Mouse (Mus musculus) regulatory T cell (primary cell): ENCODE measurements around the gene Slc47a2.

ENCODE experiments used
- in situ Hi-C: fragments of 300-600 bp; cut with MboI, MseI; formaldehyde crosslinking; loops from one replicate; pipeline ENCODE4 v1.15.1; 2025; ENCODE audit warnings: high pct_unique_total_duplicates

Slc47a2 gene

DNA sequence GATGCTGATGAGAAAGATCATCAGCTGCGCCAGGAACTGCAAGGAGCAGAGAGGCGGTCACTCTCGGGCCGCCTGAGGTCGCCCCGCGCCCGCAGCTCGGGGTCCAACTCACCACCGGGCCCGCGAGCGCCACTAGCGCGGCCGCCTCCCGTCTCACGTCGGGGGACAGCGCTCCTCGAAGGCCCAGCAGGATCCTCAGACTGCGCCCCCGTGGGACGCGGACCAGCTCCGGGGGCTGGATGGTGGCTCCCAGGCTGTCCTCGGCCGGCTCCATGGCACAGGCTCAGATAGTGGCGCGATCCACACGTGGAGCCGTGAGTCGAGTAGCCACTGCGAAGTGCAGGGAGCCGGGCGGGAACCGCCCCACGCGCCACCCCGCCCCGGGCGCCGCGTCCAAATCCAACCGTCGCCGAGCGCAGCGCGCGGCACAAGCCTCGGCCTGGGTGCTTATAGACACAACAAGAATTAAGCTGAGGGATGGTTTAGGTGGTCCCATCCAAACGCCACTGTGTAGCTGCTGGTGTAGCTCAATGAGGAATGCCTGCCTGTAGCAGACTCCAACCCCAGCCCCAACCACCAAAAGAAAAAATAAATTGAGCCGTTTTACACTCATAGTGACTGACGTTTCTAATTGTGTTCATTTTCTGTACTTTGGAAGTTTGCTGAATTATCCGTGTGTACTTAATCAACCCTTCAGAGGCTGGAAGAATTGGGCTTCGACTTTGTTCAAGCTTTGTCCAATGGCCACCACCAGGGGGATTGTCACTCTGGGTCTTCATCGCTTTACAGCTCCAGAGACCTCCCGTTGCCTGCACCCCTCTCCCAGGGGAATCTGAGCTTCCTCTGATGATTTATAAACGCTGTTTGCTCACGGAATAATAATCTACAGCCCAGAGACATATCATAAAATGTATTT is at the start of gene Slc47a2:
Gene Slc47a2, minus strand, starts transcription at position 356 of the 916 bp plus-strand sequence.
- in situ Hi-C loops, result loop anchor here (5.0 kb wide), 1 partner anchor 95 kb away; no protein-coding TSS in a partner anchor

GRCm38 (mm10) chr11:61388936-61389335 is 46.3 kb upstream of the Slc47a2 start:
- in situ Hi-C loops, result loop anchor here (25.0 kb wide), 1 partner anchor 177 kb away; the partner anchor contains the start of gene Aldh3a1

DNA sequence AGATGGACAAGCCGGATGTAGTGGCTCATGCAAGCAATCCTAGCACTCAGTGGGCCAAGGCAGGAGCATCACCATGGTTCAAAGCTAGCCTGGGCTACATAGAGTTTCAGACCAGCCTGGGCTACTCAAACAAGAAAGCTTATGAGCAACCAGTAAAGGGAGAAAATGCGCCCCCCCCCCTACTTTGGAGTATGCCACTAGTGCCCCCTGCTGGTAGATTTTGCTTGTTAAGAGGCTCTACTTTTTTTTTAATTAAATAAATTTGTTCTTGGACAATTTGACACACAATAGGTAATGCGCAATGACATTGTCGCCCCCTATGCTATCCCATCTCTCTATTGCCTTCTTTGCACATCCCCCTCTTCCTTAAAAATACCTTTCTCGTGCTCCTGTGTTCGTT is 45.4 kb upstream of the Slc47a2 start:
- in situ Hi-C loops, result loop anchor here (25.0 kb wide), 1 partner anchor 176 kb away; the partner anchor contains the start of gene Aldh3a1

GRCm38 (mm10) chr11:61387233-61387632 is 44.6 kb upstream of the Slc47a2 start:
- in situ Hi-C loops, result loop anchor here (25.0 kb wide), 1 partner anchor 175 kb away; the partner anchor contains the start of gene Aldh3a1

GRCm38 (mm10) chr11:61385725-61386124 is 43.1 kb upstream of the Slc47a2 start:
- in situ Hi-C loops, result loop anchor here (25.0 kb wide), 1 partner anchor 173 kb away; the partner anchor contains the start of gene Aldh3a1

GRCm38 (mm10) chr11:61381272-61381671 is 38.6 kb upstream of the Slc47a2 start:
- in situ Hi-C loops, result loop anchor here (25.0 kb wide), 1 partner anchor 169 kb away; the partner anchor contains the start of gene Aldh3a1

DNA sequence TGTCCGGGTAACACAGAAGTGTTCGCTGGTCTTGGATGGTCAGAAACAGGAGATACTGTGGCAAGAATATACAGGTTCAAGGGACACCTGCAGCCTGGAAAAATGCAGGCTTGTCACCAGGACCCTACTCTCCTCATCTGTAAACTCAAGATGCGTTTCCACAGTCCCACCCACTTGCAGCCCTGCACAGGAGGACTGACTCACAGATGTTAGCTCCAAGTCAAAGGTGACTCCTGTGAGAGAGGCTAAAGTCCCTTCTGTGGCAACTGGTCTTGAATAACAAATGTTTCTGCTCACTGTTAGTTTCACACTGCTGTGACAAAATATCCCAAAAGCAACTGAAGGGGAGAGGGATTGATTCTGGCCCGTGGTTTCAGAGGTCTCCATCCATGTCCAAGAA is 36.0 kb upstream of the Slc47a2 start:
- in situ Hi-C loops, result loop anchor here (10.0 to 25.0 kb wide), 2 partner anchors 56 to 166 kb away; partner anchors contain the start of gene Aldh3a1

DNA sequence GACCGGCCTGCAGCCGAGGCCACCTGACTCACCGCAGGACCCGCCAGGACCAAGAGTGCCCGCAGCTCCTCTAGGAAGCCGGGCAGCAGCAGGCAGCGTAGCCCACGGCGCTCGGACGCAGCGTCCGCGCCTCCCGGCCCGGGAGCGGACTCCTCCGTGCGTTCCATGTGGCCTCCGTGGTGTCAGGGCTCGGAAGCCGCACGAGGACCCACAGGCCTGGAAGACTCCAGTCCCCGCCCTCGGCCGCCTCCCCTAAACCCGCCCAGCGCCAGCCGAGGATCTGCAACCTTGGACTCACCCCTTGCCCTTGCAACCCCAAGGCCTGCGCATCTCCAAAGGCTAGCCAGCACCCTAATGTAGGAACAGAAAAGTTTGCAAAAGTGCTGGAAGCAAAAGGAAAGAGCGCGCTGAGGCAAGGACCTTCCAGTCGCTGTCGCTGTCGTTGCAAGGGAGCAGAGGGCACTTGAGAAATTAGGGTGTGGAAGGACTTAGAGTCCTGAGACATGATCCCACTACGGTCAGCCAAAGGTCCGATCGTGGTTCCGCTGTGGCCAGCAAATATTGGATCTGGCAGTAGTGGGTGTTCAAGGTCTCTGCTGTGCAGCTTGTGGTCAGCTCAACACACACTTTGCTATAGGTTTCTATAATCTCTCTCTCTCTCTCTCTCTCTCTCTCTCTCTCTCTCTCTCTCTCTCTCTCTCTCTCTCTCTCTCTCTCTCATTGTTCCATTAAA is 35.4 kb upstream of the Slc47a2 start, which contains the start of gene Slc47a1:
Gene Slc47a1, minus strand, starts transcription at position 465 of the 733 bp plus-strand sequence.
- in situ Hi-C loops, result loop anchor here (10.0 to 25.0 kb wide), 2 partner anchors 57 to 166 kb away; partner anchors contain the start of gene Aldh3a1

- in situ Hi-C loops, result no loop called here
Observed at GRCm38 (mm10) chr11:61368668-61369067, 26.0 kb upstream of the Slc47a2 start.

- in situ Hi-C loops, result no loop called here
Observed at GRCm38 (mm10) chr11:61366517-61367273, 24.0 kb upstream of the Slc47a2 start.

DNA sequence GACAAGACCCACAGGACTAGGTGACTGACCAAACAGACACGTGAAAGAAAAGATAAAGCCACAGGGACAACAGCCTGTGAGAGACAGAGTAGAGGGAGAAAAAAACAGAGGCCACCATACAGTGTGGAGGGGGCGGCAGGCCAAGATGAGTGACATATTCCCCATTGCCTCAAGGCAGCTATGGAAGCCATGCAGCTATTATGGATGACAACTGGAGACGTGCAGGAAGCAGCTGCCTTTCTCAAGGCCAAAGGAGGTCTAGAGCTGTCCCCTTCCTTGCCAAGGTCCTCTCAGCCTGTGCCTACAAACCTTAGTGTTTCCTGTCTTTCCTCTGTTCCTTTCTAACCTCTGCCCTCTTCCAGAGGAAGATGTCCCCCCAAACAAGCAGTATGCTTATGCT is 23.3 kb upstream of the Slc47a2 start:
- in situ Hi-C loops, result no loop called here

DNA sequence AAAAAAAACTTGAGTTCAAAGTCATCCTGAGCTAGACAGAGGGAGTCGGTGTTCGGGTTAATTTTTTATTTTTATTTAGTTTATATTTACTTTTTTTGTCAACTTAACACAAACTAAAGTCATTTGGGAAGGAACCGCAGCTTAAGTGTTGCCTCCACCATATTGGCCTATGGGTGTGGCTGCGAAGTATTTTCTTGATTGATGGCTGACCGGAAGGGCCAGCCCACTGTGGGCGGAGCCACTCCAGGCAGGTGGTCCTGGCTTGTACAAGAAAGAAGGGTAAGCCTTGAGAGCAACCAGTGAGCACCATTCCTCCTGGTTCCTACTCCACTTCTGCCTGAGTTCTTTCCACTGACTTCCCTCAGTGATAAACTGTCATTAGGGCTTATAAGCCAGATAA is 21.4 kb upstream of the Slc47a2 start:
- in situ Hi-C loops, result no loop called here

DNA sequence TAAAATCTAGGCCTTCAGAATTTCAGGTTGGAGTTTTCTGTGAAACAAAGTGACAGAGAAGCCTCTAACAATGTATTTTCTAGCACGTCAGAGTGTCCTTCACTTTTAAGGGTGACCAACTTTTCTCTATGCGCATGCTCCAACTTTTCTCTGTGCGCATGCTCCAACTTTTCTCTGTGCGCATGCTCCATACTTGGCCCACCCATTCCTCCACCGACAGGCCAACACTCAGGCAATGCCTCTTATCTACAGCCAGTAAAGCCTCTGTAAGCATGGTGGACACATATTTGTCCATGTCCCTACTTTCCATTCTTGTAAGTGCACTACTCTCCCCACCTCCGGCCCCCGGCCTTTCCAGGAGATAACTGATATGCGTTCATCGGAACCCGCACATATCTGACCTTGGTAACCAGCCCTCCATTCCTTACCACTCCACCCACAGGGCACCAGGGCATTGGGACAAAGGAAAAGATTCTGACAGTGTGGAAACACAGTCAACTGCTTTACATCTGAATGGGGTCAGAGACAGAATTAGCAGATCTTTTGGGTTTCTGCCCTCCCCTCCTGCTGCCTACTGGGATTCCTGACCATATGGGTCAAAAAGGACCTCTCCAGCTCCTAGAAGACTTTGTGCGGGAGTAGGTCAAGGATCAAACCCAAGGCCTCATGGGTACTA is 19.0 kb upstream of the Slc47a2 start:
- in situ Hi-C loops, result no loop called here

- in situ Hi-C loops, result no loop called here
Observed at GRCm38 (mm10) chr11:61356600-61356999, 13.9 kb upstream of the Slc47a2 start.

DNA sequence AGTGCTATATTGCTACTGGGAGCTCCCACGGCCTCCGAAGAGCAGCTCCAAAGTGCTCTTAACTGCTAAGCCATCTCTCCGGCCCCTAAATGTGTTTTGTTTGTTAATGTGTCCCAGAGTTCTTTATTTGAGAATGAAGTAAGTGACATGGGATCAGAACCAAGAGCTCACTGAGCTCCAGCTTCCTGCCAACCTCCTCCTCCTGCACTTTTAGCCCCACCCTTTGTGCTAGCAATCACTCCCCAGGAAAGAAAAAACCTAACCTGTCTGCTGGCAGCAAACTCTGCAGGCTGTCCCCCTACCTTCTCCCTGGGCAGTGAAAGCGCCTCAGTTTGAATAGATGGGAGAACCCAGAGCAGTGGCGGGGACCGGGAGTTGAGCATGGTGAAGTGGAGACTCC is 13.5 kb upstream of the Slc47a2 start:
- in situ Hi-C loops, result no loop called here

DNA sequence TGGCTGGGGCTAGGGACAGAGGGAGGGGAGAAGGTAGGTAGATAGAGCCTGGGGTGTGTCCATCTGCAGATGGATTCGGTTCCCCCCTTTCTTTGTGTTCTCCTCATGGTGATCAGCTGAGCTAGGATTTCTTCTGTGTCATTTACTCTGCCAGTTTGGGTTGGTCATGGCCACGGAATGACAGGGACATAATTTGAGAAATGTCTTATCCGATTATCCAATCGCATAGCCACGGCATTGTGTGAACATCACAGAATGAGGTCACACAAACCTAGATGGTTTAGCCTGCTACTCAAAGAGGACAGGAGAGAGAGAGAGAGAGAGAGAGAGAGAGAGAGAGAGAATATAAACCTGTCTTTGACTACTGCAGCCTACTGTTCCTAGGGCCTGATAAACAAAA is 12.7 kb upstream of the Slc47a2 start:
- in situ Hi-C loops, result no loop called here

DNA sequence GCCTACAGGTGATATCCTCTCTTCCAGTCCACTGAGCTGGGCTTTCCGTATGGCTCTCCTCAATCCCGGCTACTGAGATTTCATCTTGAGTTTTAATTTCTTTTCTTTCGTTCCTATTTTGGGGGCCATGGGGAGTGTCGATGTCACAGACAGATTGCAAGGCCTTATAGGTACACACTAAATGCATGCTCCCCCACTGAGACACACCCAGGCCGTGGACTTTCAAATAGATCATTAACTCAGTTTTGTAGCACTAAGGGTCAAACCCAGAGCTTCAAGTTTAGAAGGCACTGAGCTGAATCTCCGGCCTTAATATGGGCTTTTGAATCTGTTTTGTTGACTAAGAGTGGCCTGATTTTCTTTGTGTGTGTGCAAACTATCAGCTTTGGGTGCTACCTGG is 11.7 kb upstream of the Slc47a2 start:
- in situ Hi-C loops, result no loop called here

GRCm38 (mm10) chr11:61353038-61353437 is 10.4 kb upstream of the Slc47a2 start:
- in situ Hi-C loops, result no loop called here

DNA sequence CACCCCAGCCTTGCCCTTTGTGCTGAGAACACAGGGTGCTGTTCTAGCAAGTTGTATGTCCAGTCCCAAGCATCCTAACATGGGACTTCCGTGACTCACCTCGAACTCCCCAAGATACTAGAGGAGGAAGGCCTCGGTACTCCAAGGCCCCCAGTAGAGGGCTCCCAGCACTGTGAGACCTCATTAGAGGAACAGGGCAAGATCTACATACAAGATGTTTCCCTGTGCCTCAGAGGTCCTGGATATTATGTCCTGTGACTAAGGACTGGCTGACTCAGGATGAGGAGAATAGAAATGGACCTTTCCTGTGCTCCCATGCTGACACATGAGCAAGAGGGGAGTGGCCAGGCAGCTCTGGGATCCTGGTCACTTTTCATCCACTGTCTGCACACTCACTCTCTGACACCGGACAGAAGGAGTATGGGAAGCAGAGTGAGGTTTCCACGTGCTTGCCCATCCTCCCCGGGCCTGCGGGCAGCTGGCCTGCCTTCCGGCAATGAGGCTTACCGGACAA is 9.5 kb upstream of the Slc47a2 start:
- in situ Hi-C loops, result no loop called here

DNA sequence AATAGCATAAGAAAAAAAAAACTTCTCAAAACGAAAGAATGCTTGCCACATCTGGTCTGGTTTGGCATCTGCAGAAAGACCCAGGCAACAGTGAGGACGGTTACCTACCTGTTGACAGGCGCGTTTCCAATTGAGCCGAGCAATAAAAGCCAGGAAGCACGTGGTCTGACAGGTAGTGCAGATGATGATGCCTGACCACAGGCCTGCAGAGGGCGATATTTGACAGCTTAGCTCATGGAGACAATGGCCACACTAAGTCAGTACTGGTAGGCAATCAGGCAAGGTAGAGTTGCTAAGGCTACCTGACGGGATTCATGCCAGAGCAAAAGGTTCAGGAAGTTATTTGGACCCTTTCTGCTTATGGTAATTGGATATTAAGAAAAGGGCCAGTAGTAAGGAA is 6.7 kb upstream of the Slc47a2 start:
- in situ Hi-C loops, result no loop called here
